Mouse (Mus musculus): ENCODE data around the gene Jtb. TPM values are rescaled to one million over a fixed set of nuclear protein-coding genes. Genes with fewer than 3 reads are reported as not detected.

The Jtb gene
- polyA plus RNA-seq, 1 experiment from 2014 or later, result 97.8 TPM

DNA sequence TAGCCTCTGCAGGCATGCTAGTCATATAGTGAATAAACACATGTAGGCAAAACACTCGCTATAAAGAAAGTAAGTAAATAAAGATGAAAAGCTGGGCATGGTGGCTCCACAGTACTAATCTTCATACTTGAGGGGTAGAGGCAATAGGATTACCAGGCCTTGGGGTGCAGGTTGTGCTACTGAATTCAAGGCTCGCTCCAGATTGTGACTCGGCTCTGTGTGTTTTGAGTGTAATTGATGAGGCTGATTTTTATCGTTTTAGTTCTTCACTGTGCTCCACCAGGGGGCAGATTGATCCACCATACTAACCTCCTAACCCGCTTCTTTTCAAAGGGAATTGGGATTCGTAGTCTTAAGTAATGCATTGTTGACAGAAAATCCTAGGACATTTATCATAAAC lies 11.3 kb upstream of the Jtb start:
- Histone ChIP-seq H3K4me3 (ENCODE audit: low read depth, low read length) (peak overlapping the region; percentile 58), H3K4me2 (peak overlapping the region; percentile 95), H3K9ac (ENCODE audit: low read depth, low read length) (peak overlapping the region; percentile 46; the same call in 1 of the 2 replicates), H3K27ac (ENCODE audit: low read depth, low read length) (peak overlapping the region; percentile 70; the same call in 1 of the 2 replicates), H3K4me1 (replicated peaks; ENCODE audit: control insufficient read depth, insufficient read depth, low read length) (peaks cover 21% of the 10 kb centered on the region), H3K36me3 (ENCODE audit: control insufficient read depth, insufficient read depth, low read length) (peaks cover under 1% of the 10 kb centered on the region; the same call in 1 of the 2 replicates), H3K9me3 (ENCODE audit: control insufficient read depth, low read length) (no peaks in the 10 kb centered on the region), H3K27me3 (replicated peaks; ENCODE audit: control insufficient read depth, insufficient read depth, low read length) (no peaks in the 10 kb centered on the region)
- no peak for DNase-seq (ENCODE audit: low spot score)
- WGBS, result 12% methylated on average over 6 of the region's 6 CpGs
- ATAC-seq (replicated peaks; ENCODE audit: low FRiP score), result 0 out of 2 replicates have a peak, but pooled peaks have one; percentile 46

DNA sequence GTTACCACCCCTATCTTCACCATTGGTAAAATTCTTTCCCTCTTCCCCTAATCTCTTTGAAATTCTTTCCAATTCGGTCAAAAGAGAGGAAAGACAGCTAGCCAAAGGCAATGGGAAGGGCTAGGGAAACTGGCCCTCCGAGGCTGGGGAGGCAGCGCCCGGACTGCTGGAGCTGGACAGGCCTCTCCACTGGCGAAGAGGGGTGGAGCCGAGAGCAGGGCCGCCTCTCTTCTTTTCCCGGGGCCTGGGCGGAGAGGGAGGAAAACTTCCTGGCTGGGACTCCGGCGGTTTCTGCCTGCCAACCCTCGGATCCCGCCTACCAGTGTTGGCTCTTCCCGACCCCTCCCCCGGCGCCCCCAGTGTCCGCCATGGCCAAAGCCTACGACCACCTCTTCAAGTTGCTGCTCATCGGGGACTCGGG lies 10.9 kb upstream of the Jtb start:
- under 1% methylated on average over 20 of the region's 20 CpGs for WGBS
- peak; percentile 73 for DNase-seq (ENCODE audit: low spot score)
- H3K4me3 ChIP-seq (ENCODE audit: low read depth, low read length), result peak overlapping the region; percentile 58

DNA sequence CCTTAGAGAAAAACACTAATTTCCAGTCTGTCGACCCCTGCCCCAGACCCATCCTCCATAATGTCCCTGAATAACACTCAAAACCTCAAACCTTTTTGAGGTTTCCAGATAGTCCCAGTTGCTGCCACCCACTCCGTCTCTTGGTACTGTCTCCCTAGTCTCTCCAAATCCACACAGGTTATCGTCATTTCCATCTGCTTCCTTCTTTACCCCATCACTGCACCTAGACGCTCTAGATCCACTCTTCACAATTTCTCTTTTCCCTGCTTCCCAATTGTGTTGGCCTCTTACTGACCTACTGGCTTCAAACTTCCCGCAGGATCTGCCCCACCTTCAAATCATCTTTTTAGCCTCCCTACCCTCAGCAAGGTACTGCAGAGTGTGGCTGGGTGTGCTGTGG lies 10.3 kb upstream of the Jtb start:
- DNase-seq (ENCODE audit: low spot score), result no peak
- Histone ChIP-seq H3K27me3 (replicated peaks; ENCODE audit: control insufficient read depth, insufficient read depth, low read length) (no peaks in the 10 kb centered on the region), H3K9ac (ENCODE audit: low read depth, low read length) (peak overlapping the region; percentile 68; the same call in 1 of the 2 replicates), H3K27ac (ENCODE audit: low read depth, low read length) (0 out of 2 replicates have a peak overlapping the region, but pooled peaks have one; percentile 70), H3K36me3 (ENCODE audit: control insufficient read depth, insufficient read depth, low read length) (peaks cover 5% of the 10 kb centered on the region), H3K9me3 (ENCODE audit: control insufficient read depth, low read length) (no peaks in the 10 kb centered on the region), H3K4me3 (ENCODE audit: low read depth, low read length) (peak overlapping the region; percentile 58), H3K4me1 (replicated peaks; ENCODE audit: control insufficient read depth, insufficient read depth, low read length) (peaks cover 21% of the 10 kb centered on the region), H3K4me2 (peak overlapping the region; percentile 95)
- ATAC-seq (replicated peaks; ENCODE audit: low FRiP score), result no peak
- 10% methylated on average over 5 of the region's 5 CpGs for WGBS

More for the DNA sequence above, 10.9 kb upstream of the Jtb start:
- peak; percentile 56 for ATAC-seq (replicated peaks; ENCODE audit: low FRiP score)
- Histone ChIP-seq H3K27me3 (replicated peaks; ENCODE audit: control insufficient read depth, insufficient read depth, low read length) (no peaks in the 10 kb centered on the region), H3K4me1 (replicated peaks; ENCODE audit: control insufficient read depth, insufficient read depth, low read length) (peaks cover 21% of the 10 kb centered on the region), H3K27ac (ENCODE audit: low read depth, low read length) (peak overlapping the region; percentile 70), H3K9ac (ENCODE audit: low read depth, low read length) (peak overlapping the region; percentile 68), H3K36me3 (ENCODE audit: control insufficient read depth, insufficient read depth, low read length) (peaks cover 5% of the 10 kb centered on the region), H3K9me3 (ENCODE audit: control insufficient read depth, low read length) (no peaks in the 10 kb centered on the region), H3K4me2 (peak overlapping the region; percentile 95)

DNA sequence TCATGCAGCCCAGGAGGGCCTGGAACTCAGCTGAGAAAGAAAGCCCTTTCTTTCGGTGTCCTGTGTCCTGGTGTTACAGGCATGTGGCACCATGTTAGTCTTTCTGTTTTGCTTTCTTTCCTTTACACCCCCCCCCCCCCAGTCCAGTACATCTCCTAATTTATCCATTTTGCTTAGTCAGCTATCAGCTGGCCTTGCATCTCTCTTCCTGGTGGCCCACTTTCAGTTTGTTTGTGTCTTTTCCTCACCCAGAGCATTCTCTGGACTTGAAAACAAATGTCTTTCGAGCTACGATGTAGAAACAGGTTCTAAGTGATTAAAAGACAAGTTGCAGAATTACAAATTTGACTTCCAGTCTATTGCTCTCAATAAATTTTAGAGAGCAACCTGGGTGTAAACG lies 8.9 kb upstream of the Jtb start:
- no peak for ATAC-seq (replicated peaks; ENCODE audit: low FRiP score)
- no peak overlapping the region for H3K4me2 ChIP-seq
- H3K27ac ChIP-seq (ENCODE audit: low read depth, low read length), result no peak overlapping the region

DNA sequence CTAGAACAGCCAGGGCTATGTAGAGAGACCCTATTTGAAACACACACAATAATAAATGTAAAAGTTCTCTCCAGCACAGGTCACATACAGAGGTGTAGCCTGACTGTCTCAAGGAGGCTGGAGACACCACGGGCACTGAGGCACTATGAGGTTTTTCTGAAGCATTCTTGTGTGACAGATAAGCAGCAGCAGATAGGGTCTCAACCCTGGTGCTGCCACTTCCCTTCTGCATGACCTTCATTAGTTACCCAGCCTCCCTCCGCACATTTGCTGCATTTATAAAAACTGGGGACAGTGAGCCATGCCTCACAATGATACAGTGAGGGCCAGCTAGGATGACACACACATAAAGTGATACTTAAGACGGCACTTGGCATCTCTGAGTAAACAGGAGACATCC lies 8.5 kb upstream of the Jtb start:
- Histone ChIP-seq H3K4me2 (0 out of 2 replicates have a peak overlapping the region, but pooled peaks have one; percentile 8), H3K4me1 (replicated peaks; ENCODE audit: control insufficient read depth, insufficient read depth, low read length) (peaks cover 21% of the 10 kb centered on the region), H3K4me3 (ENCODE audit: low read depth, low read length) (no peak overlapping the region), H3K27ac (ENCODE audit: low read depth, low read length) (no peak overlapping the region), H3K27me3 (replicated peaks; ENCODE audit: control insufficient read depth, insufficient read depth, low read length) (no peaks in the 10 kb centered on the region), H3K9me3 (ENCODE audit: control insufficient read depth, low read length) (no peaks in the 10 kb centered on the region), H3K36me3 (ENCODE audit: control insufficient read depth, insufficient read depth, low read length) (peaks cover 5% of the 10 kb centered on the region), H3K9ac (ENCODE audit: low read depth, low read length) (no peak overlapping the region)
- WGBS, result 53% methylated on average over 3 of the region's 3 CpGs
- no peak for DNase-seq (ENCODE audit: low spot score)
- no peak for ATAC-seq (replicated peaks; ENCODE audit: low FRiP score)

More for the DNA sequence above, 8.9 kb upstream of the Jtb start:
- DNase-seq (ENCODE audit: low spot score), result no peak
- Histone ChIP-seq H3K4me3 (ENCODE audit: low read depth, low read length) (no peak overlapping the region), H3K4me1 (replicated peaks; ENCODE audit: control insufficient read depth, insufficient read depth, low read length) (peaks cover 21% of the 10 kb centered on the region), H3K9ac (ENCODE audit: low read depth, low read length) (no peak overlapping the region), H3K9me3 (ENCODE audit: control insufficient read depth, low read length) (no peaks in the 10 kb centered on the region), H3K36me3 (ENCODE audit: control insufficient read depth, insufficient read depth, low read length) (peaks cover 5% of the 10 kb centered on the region), H3K27me3 (replicated peaks; ENCODE audit: control insufficient read depth, insufficient read depth, low read length) (no peaks in the 10 kb centered on the region)
- WGBS, result 77% methylated on average over 4 of the region's 4 CpGs

DNA sequence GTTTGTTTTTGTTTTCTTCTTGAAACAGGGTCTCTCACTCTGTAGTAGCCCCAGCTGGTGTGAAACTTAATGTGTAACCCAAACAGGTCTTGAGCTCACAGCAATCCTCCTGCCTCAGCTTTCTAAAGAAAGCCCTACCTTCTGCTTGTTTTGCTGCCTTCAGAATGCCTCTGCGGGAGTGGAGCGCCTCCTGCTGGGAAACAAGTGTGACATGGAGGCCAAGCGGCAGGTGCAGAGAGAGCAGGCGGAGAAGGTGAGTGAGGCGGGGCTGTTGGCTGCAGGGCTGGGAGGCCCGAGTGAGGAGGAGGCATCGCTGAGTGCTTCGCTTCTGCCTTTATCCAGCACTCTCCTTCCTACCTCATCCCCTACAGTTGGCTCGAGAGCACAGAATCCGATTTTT lies 7.1 kb upstream of the Jtb start:
- no peaks in the 10 kb centered on the region for H3K27me3 ChIP-seq (replicated peaks; ENCODE audit: control insufficient read depth, insufficient read depth, low read length)
- no peaks in the 10 kb centered on the region for H3K9me3 ChIP-seq (ENCODE audit: control insufficient read depth, low read length)
- no peak for ATAC-seq (replicated peaks; ENCODE audit: low FRiP score)
- 73% methylated on average over 10 of the region's 10 CpGs for WGBS
- H3K4me2 ChIP-seq, result no peak overlapping the region
- H3K27ac ChIP-seq (ENCODE audit: low read depth, low read length), result no peak overlapping the region
- DNase-seq (ENCODE audit: low spot score), result no peak
- no peak overlapping the region for H3K9ac ChIP-seq (ENCODE audit: low read depth, low read length)
- peaks cover 21% of the 10 kb centered on the region for H3K4me1 ChIP-seq (replicated peaks; ENCODE audit: control insufficient read depth, insufficient read depth, low read length)
- no peak overlapping the region for H3K4me3 ChIP-seq (ENCODE audit: low read depth, low read length)
- peaks cover 5% of the 10 kb centered on the region for H3K36me3 ChIP-seq (ENCODE audit: control insufficient read depth, insufficient read depth, low read length)

DNA sequence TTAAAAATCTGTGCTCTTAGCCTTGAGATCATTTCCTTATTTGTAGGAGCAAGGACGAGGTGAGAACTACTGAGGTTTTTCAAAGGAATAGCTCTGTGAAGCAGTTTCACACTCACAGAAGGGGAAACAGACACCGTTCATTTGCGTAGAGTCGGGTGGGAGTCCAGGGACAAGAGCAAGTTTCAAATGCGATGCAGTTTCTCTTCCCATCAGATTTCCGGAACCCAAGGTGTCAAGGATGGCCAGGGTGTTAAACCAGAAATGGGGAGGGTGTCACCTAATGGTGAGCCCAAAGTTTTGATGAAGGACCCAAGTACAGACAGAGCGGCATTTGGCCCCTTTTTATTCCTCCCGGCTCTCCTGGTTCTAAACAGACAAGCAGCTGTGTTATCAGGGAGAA lies 322 bp upstream of the Jtb start:
- Histone ChIP-seq H3K9me3 (ENCODE audit: control insufficient read depth, low read length) (no peaks in the 10 kb centered on the region), H3K9ac (ENCODE audit: low read depth, low read length) (peak overlapping the region; percentile 93), H3K27me3 (replicated peaks; ENCODE audit: control insufficient read depth, insufficient read depth, low read length) (no peaks in the 10 kb centered on the region), H3K27ac (ENCODE audit: low read depth, low read length) (peak overlapping the region; percentile 92; the same call in 1 of the 2 replicates), H3K36me3 (ENCODE audit: control insufficient read depth, insufficient read depth, low read length) (peaks cover 7% of the 10 kb centered on the region), H3K4me3 (ENCODE audit: low read depth, low read length) (peak overlapping the region; percentile 78), H3K4me1 (replicated peaks; ENCODE audit: control insufficient read depth, insufficient read depth, low read length) (no peaks in the 10 kb centered on the region), H3K4me2 (peak overlapping the region; percentile 85)
- ATAC-seq (replicated peaks; ENCODE audit: low FRiP score) (no peak), DNase-seq (ENCODE audit: low spot score) (no peak)
- WGBS, result 10% methylated on average over 8 of the region's 8 CpGs

DNA sequence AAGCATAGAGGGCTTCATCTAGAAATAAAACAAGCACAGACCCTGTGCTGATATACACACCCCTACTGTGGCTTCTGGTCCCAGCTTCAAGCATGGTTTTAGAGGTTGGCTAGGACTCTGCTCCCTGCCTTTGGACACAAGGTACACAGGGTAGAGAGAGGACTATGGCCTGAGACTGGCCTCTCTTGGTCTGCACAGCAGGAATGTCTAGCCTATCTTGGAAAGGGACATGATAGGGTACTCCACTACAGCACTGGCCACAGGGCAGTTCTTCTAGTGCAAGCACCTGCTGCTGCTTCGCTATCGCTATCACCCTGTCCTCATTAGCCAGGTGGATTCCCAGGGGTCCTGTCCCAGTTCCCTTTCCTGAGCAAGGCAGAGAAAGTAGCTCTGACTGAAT lies 9.9 kb downstream of the Jtb start:
- ATAC-seq (replicated peaks; ENCODE audit: low FRiP score) (no peak), DNase-seq (ENCODE audit: low spot score) (no peak)
- WGBS, result 86% methylated on average over 2 of the region's 2 CpGs
- Histone ChIP-seq H3K4me3 (ENCODE audit: low read depth, low read length) (no peak overlapping the region), H3K36me3 (ENCODE audit: control insufficient read depth, insufficient read depth, low read length) (no peaks in the 10 kb centered on the region), H3K27ac (ENCODE audit: low read depth, low read length) (no peak overlapping the region), H3K4me2 (no peak overlapping the region), H3K9ac (ENCODE audit: low read depth, low read length) (no peak overlapping the region), H3K4me1 (replicated peaks; ENCODE audit: control insufficient read depth, insufficient read depth, low read length) (peaks cover 7% of the 10 kb centered on the region; the same call in 1 of the 2 replicates), H3K27me3 (replicated peaks; ENCODE audit: control insufficient read depth, insufficient read depth, low read length) (no peaks in the 10 kb centered on the region), H3K9me3 (ENCODE audit: control insufficient read depth, low read length) (no peaks in the 10 kb centered on the region)

DNA sequence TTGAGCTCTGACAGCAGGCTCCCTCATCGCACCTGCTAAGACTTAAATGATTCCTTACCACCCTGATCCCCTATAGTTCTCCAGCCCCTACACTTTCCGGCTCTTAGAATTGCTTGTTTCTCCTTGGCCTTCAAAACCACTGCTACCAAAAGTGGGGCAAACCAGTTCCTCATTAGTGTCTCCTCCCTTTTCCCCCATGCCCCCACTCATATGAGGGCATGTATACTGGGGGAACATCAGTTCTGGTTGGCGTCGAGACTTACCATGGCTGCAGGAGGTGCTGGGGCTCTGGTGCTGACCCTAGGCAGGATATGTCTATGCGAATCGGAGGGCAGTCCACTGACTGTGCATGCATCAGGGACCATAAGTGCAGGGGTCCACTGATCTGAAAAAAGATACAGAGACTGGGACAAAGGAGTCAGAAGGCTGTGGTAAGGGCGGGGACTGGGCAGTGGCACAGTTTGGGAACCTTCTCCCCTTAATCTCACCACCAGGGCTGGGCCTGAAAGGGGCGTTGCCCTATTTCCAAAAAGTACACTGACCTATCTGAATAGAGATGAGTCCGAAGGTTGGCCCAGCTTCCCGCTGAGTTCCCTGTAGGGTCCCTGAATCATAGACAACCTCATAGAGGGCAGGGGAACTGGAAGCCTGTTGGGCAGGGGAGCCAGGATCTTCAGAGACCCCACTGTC lies 10.4 kb downstream of the Jtb start:
- H3K36me3 ChIP-seq (ENCODE audit: control insufficient read depth, insufficient read depth, low read length), result no peaks in the 10 kb centered on the region
- no peaks in the 10 kb centered on the region for H3K27me3 ChIP-seq (replicated peaks; ENCODE audit: control insufficient read depth, insufficient read depth, low read length)
- WGBS, result 80% methylated on average over 10 of the region's 10 CpGs
- ATAC-seq (replicated peaks; ENCODE audit: low FRiP score), result peak; percentile 21; the same call in 1 of the 2 replicates
- no peak overlapping the region for H3K4me2 ChIP-seq
- no peak overlapping the region for H3K27ac ChIP-seq (ENCODE audit: low read depth, low read length)
- peaks cover 7% of the 10 kb centered on the region; the same call in 1 of the 2 replicates for H3K4me1 ChIP-seq (replicated peaks; ENCODE audit: control insufficient read depth, insufficient read depth, low read length)
- no peaks in the 10 kb centered on the region for H3K9me3 ChIP-seq (ENCODE audit: control insufficient read depth, low read length)
- no peak overlapping the region for H3K4me3 ChIP-seq (ENCODE audit: low read depth, low read length)
- no peak overlapping the region for H3K9ac ChIP-seq (ENCODE audit: low read depth, low read length)
- DNase-seq (ENCODE audit: low spot score), result no peak

Data from liver, embryonic 11.5 days (tissue).